Mouse (Mus musculus) kidney, embryonic 14.5 days (tissue): ENCODE measurements at regions not wholly inside any gene's neighbourhood (a gene's known extent, or its start where the extent isn't known, plus 50 kb on each side); places are given as distances from the start of the nearest gene placed in this dataset.
A peak's percentile ranks its signal among the peaks of the same experiment; 100 is the strongest.

ENCODE experiments used
- ATAC-seq: fragments of 200-750 bp; cut with Nextera tagmentation; 2 replicates; pipeline ENCODE4 v1.8.0; 2017; ENCODE audit warnings: moderate number of reproducible peaks, mild to moderate bottlenecking, moderate TSS enrichment, moderate library complexity; ENCODE audit not compliant: low FRiP score, low TSS enrichment
- H3K27ac ChIP-seq: fragments of 300-500 bp; sonication (generic); 2 replicates; pipeline ENCODE4 v1.5.1; 2014; ENCODE audit warnings: low read depth, mild to moderate bottlenecking, low read length, moderate library complexity, mixed read lengths
- H3K27me3 ChIP-seq: fragments of 300-500 bp; sonication (generic); 2 replicates; pipeline ENCODE4 v1.6.1; 2014; ENCODE audit warnings: mild to moderate bottlenecking, low read length; ENCODE audit not compliant: control insufficient read depth, insufficient read depth
- H3K36me3 ChIP-seq: fragments of 300-500 bp; sonication (generic); 2 replicates; pipeline ENCODE4 v1.6.1; 2014; ENCODE audit warnings: low read length, mixed read lengths; ENCODE audit not compliant: control insufficient read depth, insufficient read depth
- H3K4me1 ChIP-seq: fragments of 300-500 bp; sonication (generic); 2 replicates; pipeline ENCODE4 v1.6.1; 2014; ENCODE audit warnings: low read length, mixed read lengths; ENCODE audit not compliant: control insufficient read depth, insufficient read depth
- H3K4me2 ChIP-seq: fragments of 300-500 bp; sonication (generic); replicated peaks from 2 replicates; pipeline ENCODE4 v1.6.1; 2014; ENCODE audit warnings: low read depth, mild to moderate bottlenecking, low read length
- H3K4me3 ChIP-seq: fragments of 300-500 bp; sonication (generic); 2 replicates; pipeline ENCODE4 v1.5.1; 2014; ENCODE audit warnings: mild to moderate bottlenecking, low read length
- H3K9ac ChIP-seq: fragments of 300-500 bp; sonication (generic); 2 replicates; pipeline ENCODE4 v1.6.1; 2014; ENCODE audit warnings: low read depth, mild to moderate bottlenecking, low read length, moderate library complexity
- H3K9me3 ChIP-seq: fragments of 300-500 bp; sonication (generic); 2 replicates; pipeline ENCODE4 v1.6.1; 2016; ENCODE audit warnings: low read length; ENCODE audit not compliant: control insufficient read depth
- WGBS: fragments of 180-500 bp; shearing (Covaris S2); extraction: QIAGEN DNeasy Blood & Tissue Kit; methylation state at CpG from one replicate; pipeline ENCODE4 v1.1.7; 2014; 5-methylcytosine and 5-hydroxymethylcytosine counted together

DNA sequence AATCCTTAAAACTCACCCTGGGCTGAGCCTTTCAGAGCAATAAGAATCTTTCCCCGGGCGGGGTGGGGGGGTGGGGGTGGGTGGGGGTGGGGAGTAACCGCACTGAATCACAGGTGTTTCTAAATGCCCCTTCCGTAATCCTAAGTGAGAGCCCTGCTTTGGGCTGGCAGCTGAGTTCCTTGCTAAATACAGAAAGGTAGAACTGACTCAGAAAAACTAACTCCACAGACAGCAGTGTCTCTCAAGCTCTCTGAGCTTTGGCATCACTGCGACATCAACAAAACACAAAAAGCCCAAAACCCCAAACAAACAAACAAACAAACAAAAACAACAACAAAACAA lies 105.9 kb upstream of the Map4k3 start:
- H3K36me3 ChIP-seq: no peaks in the 10 kb centered on the region
- H3K27me3 ChIP-seq: no peaks in the 10 kb centered on the region
- 23% methylated on average over 5 of the region's 5 CpGs for WGBS
- ATAC-seq: no peak
- 0 out of 2 replicates have a peak, but pooled peaks cover 2% of the 10 kb centered on the region for H3K4me1 ChIP-seq
- no peaks in the 10 kb centered on the region for H3K9me3 ChIP-seq
- no peak overlapping the region for H3K4me3 ChIP-seq
- H3K4me2 ChIP-seq: no peak overlapping the region
- no peak overlapping the region for H3K27ac ChIP-seq
- no peak overlapping the region for H3K9ac ChIP-seq

DNA sequence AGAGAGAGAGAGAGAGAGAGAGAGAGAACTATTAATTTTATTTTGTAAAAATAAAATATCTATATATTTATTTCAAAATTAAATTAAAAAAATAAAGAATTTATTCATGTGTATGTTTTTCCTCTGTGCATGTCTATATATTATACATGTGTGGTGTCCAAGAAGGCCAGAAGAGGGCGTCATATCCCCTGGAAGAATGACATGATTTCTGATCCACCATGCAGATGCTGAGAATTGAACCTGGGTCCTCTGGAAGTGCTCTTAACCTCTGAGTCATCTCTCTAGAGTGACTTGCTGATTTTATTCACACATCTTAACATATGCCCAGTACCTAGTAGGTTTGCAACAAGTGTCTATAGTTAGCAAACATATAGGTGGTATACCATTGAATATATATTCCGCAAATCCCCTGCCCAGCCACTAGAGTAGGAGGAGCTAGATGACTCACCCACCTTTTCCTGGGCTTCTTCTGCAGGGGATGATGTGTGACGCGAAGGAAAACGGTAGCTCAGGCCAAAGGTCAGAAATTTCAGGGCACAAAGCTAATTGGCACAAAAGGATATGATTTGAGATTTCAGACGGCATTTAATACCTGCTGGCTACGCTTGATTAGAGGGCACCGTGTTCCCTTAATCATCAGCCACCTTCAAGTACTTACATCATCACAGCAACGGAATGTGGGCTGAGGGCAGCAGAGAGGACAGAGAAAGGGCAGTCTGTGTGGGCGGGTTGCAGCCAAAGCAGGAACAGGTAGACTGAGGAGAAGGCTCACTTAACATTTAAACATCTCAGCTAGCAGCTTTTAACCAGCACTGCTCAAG lies 105.3 kb upstream of the Map4k3 start:
- no peak overlapping the region for H3K9ac ChIP-seq
- H3K27me3 ChIP-seq: no peaks in the 10 kb centered on the region
- no peaks in the 10 kb centered on the region for H3K36me3 ChIP-seq
- 33% methylated on average over 10 of the region's 10 CpGs for WGBS
- ATAC-seq: 0 out of 2 replicates have a peak, but pooled peaks have one; percentile 55
- H3K9me3 ChIP-seq: no peaks in the 10 kb centered on the region
- H3K4me3 ChIP-seq: no peak overlapping the region
- no peak overlapping the region for H3K4me2 ChIP-seq
- H3K4me1 ChIP-seq: 0 out of 2 replicates have a peak, but pooled peaks cover 2% of the 10 kb centered on the region
- H3K27ac ChIP-seq: no peak overlapping the region

DNA sequence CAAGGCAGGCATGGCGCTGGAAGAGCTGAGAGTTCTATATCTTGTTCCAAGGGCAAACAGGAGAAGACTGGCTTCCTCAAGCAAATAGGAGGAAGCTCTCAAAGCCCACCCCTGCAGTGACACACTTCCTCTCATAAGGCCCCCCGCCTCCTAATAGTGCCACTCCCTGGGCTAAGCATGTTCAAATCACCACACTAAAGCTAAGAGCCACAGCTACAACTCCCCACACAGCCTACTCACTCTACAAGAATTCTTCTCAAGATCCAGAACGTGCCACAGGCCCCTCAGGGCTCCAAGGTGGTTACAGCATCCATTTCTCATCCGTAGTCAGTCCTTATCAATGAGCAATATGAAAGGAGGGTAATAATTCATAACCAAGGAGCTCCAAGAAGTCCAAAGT lies 103.4 kb upstream of the Map4k3 start:
- WGBS: 87% methylated on average over 4 of the region's 4 CpGs
- Histone ChIP-seq H3K4me3 (no peak overlapping the region), H3K9me3 (no peaks in the 10 kb centered on the region)

DNA sequence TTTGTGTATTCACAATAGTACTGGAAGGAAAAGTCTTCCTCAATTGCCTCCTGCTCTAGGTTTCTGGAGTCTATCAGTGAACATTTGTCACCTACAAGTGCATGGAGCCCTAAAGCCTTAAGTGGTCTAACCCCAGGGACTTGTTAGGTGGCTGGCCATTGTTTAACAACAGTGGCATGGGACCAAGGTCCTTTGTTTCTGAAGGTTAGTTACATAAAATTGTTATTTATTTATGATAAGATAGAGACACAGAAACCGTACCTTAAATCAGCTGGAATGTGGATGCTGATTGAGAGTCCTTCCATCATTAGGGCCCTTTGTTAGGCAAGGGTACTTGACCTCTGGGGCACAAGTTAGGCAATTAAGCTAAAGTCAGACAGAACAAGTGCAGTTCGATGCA lies 99.6 kb upstream of the Map4k3 start:
- Histone ChIP-seq H3K4me2 (no peak overlapping the region), H3K27ac (no peak overlapping the region), H3K4me3 (no peak overlapping the region), H3K9ac (no peak overlapping the region), H3K27me3 (no peaks in the 10 kb centered on the region), H3K36me3 (no peaks in the 10 kb centered on the region), H3K4me1 (peaks cover 23% of the 10 kb centered on the region), H3K9me3 (no peaks in the 10 kb centered on the region)
- WGBS: 68% methylated on average over 2 of the region's 2 CpGs
- ATAC-seq: no peak

More for the DNA sequence above, 103.4 kb upstream of the Map4k3 start:
- no peak for ATAC-seq
- Histone ChIP-seq H3K27ac (no peak overlapping the region), H3K27me3 (no peaks in the 10 kb centered on the region), H3K9ac (no peak overlapping the region), H3K4me1 (0 out of 2 replicates have a peak, but pooled peaks cover 6% of the 10 kb centered on the region), H3K4me2 (no peak overlapping the region), H3K36me3 (no peaks in the 10 kb centered on the region)

DNA sequence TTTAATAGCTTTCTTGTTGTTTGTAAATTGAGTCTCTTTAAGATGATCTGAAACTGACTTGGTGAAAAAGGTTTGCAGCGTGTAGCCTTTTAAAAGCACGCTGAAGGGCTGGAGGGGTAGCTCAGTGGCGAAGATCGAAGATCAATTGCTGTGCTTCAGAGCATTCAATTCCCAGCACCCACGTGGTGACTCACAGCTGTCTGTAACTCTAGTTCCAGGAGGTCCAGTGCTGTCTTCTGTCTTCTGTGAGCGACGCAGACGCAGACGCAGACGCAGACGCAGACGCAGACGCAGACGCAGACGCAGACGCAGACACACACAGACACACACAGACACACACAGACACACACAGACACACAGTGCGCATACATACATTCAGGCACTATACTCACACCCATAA lies 99.1 kb upstream of the Map4k3 start:
- 91% methylated on average over 17 of the region's 17 CpGs for WGBS

DNA sequence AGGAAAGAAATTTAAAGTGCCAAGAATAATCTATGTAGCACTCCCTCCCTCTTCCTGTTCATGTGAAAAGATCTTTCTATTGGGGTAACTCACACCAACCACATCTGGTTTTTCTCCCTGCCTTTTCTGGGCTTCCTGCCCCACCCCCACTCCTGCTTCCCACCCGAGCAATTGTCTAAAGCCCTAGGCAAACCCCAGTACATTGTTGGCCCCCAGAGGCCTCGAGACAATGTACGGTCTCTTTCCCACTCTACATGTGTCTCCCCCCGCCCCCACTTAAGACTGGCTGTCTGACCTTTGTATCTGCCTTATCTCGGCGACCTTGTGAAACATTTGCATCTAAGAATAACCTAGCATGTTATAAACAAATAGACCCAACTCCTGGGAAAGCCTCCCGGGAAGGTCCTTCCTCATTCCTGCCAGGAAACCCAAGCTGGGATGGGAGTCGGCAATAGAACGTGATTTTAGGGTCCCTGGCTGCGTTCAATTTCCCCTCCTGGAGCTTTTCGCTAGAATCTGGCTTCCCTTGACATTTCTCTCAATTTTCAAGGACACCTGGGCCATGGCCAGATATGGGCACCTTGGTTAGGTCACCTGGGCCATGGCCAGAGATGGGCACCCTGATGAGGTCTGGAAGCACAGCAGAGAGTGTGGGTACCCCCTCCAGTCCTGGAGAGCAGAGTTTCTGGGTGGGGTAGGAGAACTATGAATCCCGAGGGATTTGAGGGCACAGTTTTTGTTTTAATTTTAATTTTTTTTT lies 97.9 kb upstream of the Map4k3 start:
- Histone ChIP-seq H3K4me3 (no peak overlapping the region), H3K9ac (no peak overlapping the region), H3K36me3 (no peaks in the 10 kb centered on the region), H3K4me1 (peaks cover 23% of the 10 kb centered on the region), H3K27ac (peak overlapping the region; percentile 87), H3K27me3 (no peaks in the 10 kb centered on the region), H3K9me3 (no peaks in the 10 kb centered on the region), H3K4me2 (peak overlapping the region; percentile 26)
- 33% methylated on average over 12 of the region's 12 CpGs for WGBS
- peak; percentile 77 for ATAC-seq

More for the DNA sequence above, 99.1 kb upstream of the Map4k3 start:
- H3K4me3 ChIP-seq: no peak overlapping the region
- H3K4me1 ChIP-seq: peaks cover 23% of the 10 kb centered on the region
- no peak overlapping the region for H3K27ac ChIP-seq
- ATAC-seq: no peak
- H3K36me3 ChIP-seq: no peaks in the 10 kb centered on the region
- H3K9me3 ChIP-seq: no peaks in the 10 kb centered on the region
- H3K27me3 ChIP-seq: no peaks in the 10 kb centered on the region
- H3K9ac ChIP-seq: no peak overlapping the region
- no peak overlapping the region for H3K4me2 ChIP-seq

DNA sequence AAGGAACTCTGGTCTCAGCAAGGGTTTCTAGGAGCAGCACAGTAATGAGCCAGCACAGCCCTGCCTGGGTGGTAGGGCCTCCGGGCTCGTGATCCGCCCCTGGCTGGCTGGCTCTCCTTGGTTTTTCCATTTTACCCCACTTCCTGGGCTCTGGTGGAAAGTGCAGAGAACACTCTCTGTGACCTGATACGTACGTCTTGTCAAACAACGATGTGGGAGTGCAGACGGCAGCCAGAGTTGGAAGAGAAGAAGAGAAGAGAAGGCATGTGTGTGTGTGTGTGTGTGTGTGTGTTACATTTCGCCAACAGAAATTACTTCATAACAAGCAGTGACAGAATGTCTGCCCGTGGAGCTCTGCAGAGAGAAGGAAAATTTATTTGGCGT lies 97.2 kb upstream of the Map4k3 start:
- ATAC-seq: peak; percentile 88
- H3K4me3 ChIP-seq: no peak overlapping the region
- WGBS: 14% methylated on average over 10 of the region's 10 CpGs

DNA sequence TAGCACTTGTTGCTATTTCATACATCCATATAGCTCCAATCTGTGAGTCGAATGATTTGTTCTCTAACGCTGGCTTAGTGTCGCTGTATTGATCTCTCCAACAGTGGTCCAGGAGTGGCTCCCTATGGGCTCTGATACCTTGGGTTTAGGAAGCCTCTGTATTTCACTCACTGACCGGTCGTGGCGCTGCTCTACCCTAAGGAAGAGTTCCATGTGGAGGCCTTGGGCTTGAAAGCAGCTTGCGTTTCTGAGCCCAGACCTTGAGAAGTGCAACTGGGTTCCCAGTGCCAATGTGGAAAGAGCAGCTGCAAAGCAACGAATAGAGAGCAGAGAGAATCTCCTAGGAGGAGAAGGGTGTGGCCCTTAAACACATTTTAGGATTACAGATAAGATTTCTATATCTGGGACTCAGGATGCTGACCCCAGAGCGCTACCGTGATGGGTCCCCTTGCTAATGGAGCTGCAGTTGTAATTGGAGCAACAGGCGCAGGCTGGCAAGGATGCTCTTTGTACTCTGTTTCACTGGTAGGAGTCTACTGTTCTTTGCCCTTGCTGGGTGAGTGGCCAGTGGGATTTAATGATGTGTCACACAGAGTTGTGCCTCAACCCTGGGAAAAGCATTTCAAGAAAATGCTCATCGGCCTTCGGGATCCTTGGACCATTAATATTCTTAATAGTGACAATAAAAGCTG lies 96.7 kb upstream of the Map4k3 start:
- Histone ChIP-seq H3K27ac (peak overlapping the region; percentile 87), H3K4me1 (peaks cover 23% of the 10 kb centered on the region), H3K27me3 (no peaks in the 10 kb centered on the region), H3K4me2 (0 out of 2 replicates have a peak overlapping the region, but pooled peaks have one; percentile 26), H3K9ac (no peak overlapping the region), H3K36me3 (no peaks in the 10 kb centered on the region), H3K4me3 (no peak overlapping the region), H3K9me3 (no peaks in the 10 kb centered on the region)
- WGBS: 56% methylated on average over 13 of the region's 13 CpGs
- ATAC-seq: peak; percentile 83

More for the DNA sequence above, 97.2 kb upstream of the Map4k3 start:
- Histone ChIP-seq H3K27ac (peak overlapping the region; percentile 87), H3K9ac (no peak overlapping the region), H3K36me3 (no peaks in the 10 kb centered on the region), H3K27me3 (no peaks in the 10 kb centered on the region), H3K4me1 (peaks cover 23% of the 10 kb centered on the region), H3K9me3 (no peaks in the 10 kb centered on the region), H3K4me2 (peak overlapping the region; percentile 26; the same call in 1 of the 2 replicates)
